Mouse (Mus musculus): Measurements from ENCODE around the gene Rxrb. TPM values are rescaled to one million over a fixed set of nuclear protein-coding genes. Genes with fewer than 3 reads are reported as not detected.

Gene Rxrb
- polyA plus RNA-seq, 1 experiment from 2014 or later, result 46.1 TPM

DNA sequence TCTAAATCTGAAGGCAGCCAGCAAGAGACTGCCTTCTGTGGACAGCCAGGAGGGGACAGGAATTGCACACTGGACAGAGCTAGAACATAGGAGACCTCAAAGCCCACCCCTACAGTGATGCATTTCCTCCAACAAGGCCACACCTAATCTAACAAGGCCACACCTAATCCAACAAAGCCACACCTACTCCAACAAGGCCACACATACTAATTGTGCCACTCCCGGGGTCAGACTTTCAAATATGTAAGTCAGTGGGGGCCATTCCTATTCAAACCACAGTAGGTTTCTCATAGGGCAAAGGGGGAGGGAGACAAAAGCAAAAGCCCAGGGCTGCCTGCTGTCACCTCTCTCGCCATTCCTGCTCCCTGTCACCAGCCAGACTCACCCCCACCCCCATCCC is 55.8 kb downstream of the Rxrb start:
- Histone ChIP-seq H3K9ac (ENCODE audit: low read depth, low read length) (no peak overlapping the region), H3K4me2 (ENCODE audit: low read length) (no peak overlapping the region), H3K4me3 (replicated peaks; ENCODE audit: low read depth, low read length) (no peak overlapping the region), H3K27ac (no peak overlapping the region), H3K27me3 (ENCODE audit: insufficient read depth, low read length) (no peaks in the 10 kb centered on the region), H3K4me1 (replicated peaks; ENCODE audit: insufficient read depth, low read length) (no peaks in the 10 kb centered on the region), H3K9me3 (replicated peaks; ENCODE audit: low read length) (no peaks in the 10 kb centered on the region), H3K36me3 (ENCODE audit: insufficient read depth, low read length) (no peaks in the 10 kb centered on the region)
- DNase-seq (ENCODE audit: low spot score) (no peak), ATAC-seq (replicated peaks; ENCODE audit: low FRiP score, low read depth) (no peak)
- no peak for TF ChIP-seq CTCF (IDR thresholded peaks at IDR 0.05; ENCODE audit: low read depth)
- WGBS, result 66% methylated on average over 2 of the region's 2 CpGs

MicroRNAs within 50 kb of the gene (microRNA counts, 519-probe panel; counts per million panel counts)
- microRNA mmu-miR-219, result 330 counts per million, percentile 68 among the panel's probes with 10 or more counts

Small RNA genes lying within 50 kb of the gene (microRNA-seq; reads per million reads assigned to microRNA genes)
- not detected for gene Mir219a-1
- gene Mir219c, result not detected

Other genes with a start within 250 kb of the Rxrb start
- gene Angptl4, start 250.0 kb upstream of the Rxrb start, polyA plus RNA-seq (2015; fragmentation: Nextera tagmentation; extraction: Ambion mirVana), result 51.4 and 58.9 TPM in 2 replicates
- gene Kank3, start 221.3 kb upstream of the Rxrb start, polyA plus RNA-seq (2015; fragmentation: Nextera tagmentation; extraction: Ambion mirVana), result 57.5 and 70.4 TPM in 2 replicates
- 1,262 and 1,465 TPM in 2 replicates for gene Rps28, start 207.2 kb upstream of the Rxrb start, polyA plus RNA-seq (2015; fragmentation: Nextera tagmentation; extraction: Ambion mirVana)
- 574 and 620 TPM in 2 replicates for gene Ndufa7, start 207.2 kb upstream of the Rxrb start, polyA plus RNA-seq (2015; fragmentation: Nextera tagmentation; extraction: Ambion mirVana)
- 101 and 109 TPM in 2 replicates for gene Cd320, start 188.7 kb upstream of the Rxrb start, polyA plus RNA-seq (2015; fragmentation: Nextera tagmentation; extraction: Ambion mirVana)
- gene Gm7029, start 158.0 kb upstream of the Rxrb start, polyA plus RNA-seq (2015; fragmentation: Nextera tagmentation; extraction: Ambion mirVana), result not detected in 2 replicates
- gene Kifc1, start 141.2 kb upstream of the Rxrb start, polyA plus RNA-seq (2015; fragmentation: Nextera tagmentation; extraction: Ambion mirVana), result 3.4 TPM in 2 replicates
- 0.29 TPM in 1 of 2 replicates, not detected in the other for gene Platr17, start 126.7 kb upstream of the Rxrb start, polyA plus RNA-seq (2015; fragmentation: Nextera tagmentation; extraction: Ambion mirVana)
- 33.4 and 39.5 TPM in 2 replicates for gene Daxx, start 122.4 kb upstream of the Rxrb start, polyA plus RNA-seq (2015; fragmentation: Nextera tagmentation; extraction: Ambion mirVana)
- 50.6 and 53.2 TPM in 2 replicates for gene Tapbp, start 115.9 kb upstream of the Rxrb start, polyA plus RNA-seq (2015; fragmentation: Nextera tagmentation; extraction: Ambion mirVana)
- 19.8 TPM in 2 replicates for gene Zbtb22, start 115.9 kb upstream of the Rxrb start, polyA plus RNA-seq (2015; fragmentation: Nextera tagmentation; extraction: Ambion mirVana)
- gene Rgl2, start 102.3 kb upstream of the Rxrb start, polyA plus RNA-seq (2015; fragmentation: Nextera tagmentation; extraction: Ambion mirVana), result 22.2 TPM in 2 replicates
- 147 and 150 TPM in 2 replicates for gene Pfdn6, start 91.5 kb upstream of the Rxrb start, polyA plus RNA-seq (2015; fragmentation: Nextera tagmentation; extraction: Ambion mirVana)
- 20.1 and 20.3 TPM in 2 replicates for gene Wdr46, start 91.2 kb upstream of the Rxrb start, polyA plus RNA-seq (2015; fragmentation: Nextera tagmentation; extraction: Ambion mirVana)
- gene B3galt4, start 80.3 kb upstream of the Rxrb start, polyA plus RNA-seq (2015; fragmentation: Nextera tagmentation; extraction: Ambion mirVana), result 6.7 and 8.1 TPM in 2 replicates
- 37.7 and 40.7 TPM in 2 replicates for gene Vps52, start 76.0 kb upstream of the Rxrb start, polyA plus RNA-seq (2015; fragmentation: Nextera tagmentation; extraction: Ambion mirVana)
- 2,059 and 2,304 TPM in 2 replicates for gene Rps18, start 75.8 kb upstream of the Rxrb start, polyA plus RNA-seq (2015; fragmentation: Nextera tagmentation; extraction: Ambion mirVana)
- 76.0 and 82.2 TPM in 2 replicates for gene H2-K1, start 31.5 kb upstream of the Rxrb start, polyA plus RNA-seq (2015; fragmentation: Nextera tagmentation; extraction: Ambion mirVana)
- 17.9 and 23.3 TPM in 2 replicates for gene Ring1, start 7.1 kb upstream of the Rxrb start, polyA plus RNA-seq (2015; fragmentation: Nextera tagmentation; extraction: Ambion mirVana)
- gene H2-Ke6, start 3.8 kb upstream of the Rxrb start, polyA plus RNA-seq (2015; fragmentation: Nextera tagmentation; extraction: Ambion mirVana), result 64.9 and 65.7 TPM in 2 replicates
- gene Slc39a7, start 130 bp upstream of the Rxrb start, polyA plus RNA-seq (2015; fragmentation: Nextera tagmentation; extraction: Ambion mirVana), result 149 and 165 TPM in 2 replicates
- 1.4 and 1.6 TPM in 2 replicates for gene Col11a2, start 7.6 kb downstream of the Rxrb start, polyA plus RNA-seq (2015; fragmentation: Nextera tagmentation; extraction: Ambion mirVana)
- 0.83 and 0.95 TPM in 2 replicates for gene H2-Oa, start 60.5 kb downstream of the Rxrb start, polyA plus RNA-seq (2015; fragmentation: Nextera tagmentation; extraction: Ambion mirVana)
- 18.6 and 20.6 TPM in 2 replicates for gene H2-DMa, start 87.7 kb downstream of the Rxrb start, polyA plus RNA-seq (2015; fragmentation: Nextera tagmentation; extraction: Ambion mirVana)
- 90.2 and 100 TPM in 2 replicates for gene Brd2, start 90.8 kb downstream of the Rxrb start, polyA plus RNA-seq (2015; fragmentation: Nextera tagmentation; extraction: Ambion mirVana)
- 15.3 and 19.4 TPM in 2 replicates for gene H2-DMb2, start 111.5 kb downstream of the Rxrb start, polyA plus RNA-seq (2015; fragmentation: Nextera tagmentation; extraction: Ambion mirVana)
- gene H2-DMb1, start 121.3 kb downstream of the Rxrb start, polyA plus RNA-seq (2015; fragmentation: Nextera tagmentation; extraction: Ambion mirVana), result 12.9 and 13.5 TPM in 2 replicates
- gene Tap1, start 155.7 kb downstream of the Rxrb start, polyA plus RNA-seq (2015; fragmentation: Nextera tagmentation; extraction: Ambion mirVana), result 8.5 and 8.8 TPM in 2 replicates
- 5.9 TPM in 2 replicates for gene Psmb9, start 156.0 kb downstream of the Rxrb start, polyA plus RNA-seq (2015; fragmentation: Nextera tagmentation; extraction: Ambion mirVana)
- 17.7 and 21.6 TPM in 2 replicates for gene Psmb8, start 165.9 kb downstream of the Rxrb start, polyA plus RNA-seq (2015; fragmentation: Nextera tagmentation; extraction: Ambion mirVana)
- 8.8 TPM in 2 replicates for gene Tap2, start 171.7 kb downstream of the Rxrb start, polyA plus RNA-seq (2015; fragmentation: Nextera tagmentation; extraction: Ambion mirVana)
- 0.11 and 0.18 TPM in 2 replicates for gene H2-Ob, start 207.1 kb downstream of the Rxrb start, polyA plus RNA-seq (2015; fragmentation: Nextera tagmentation; extraction: Ambion mirVana)
- gene H2-Ab1, start 225.9 kb downstream of the Rxrb start, polyA plus RNA-seq (2015; fragmentation: Nextera tagmentation; extraction: Ambion mirVana), result 48.2 and 49.7 TPM in 2 replicates

Data from kidney, postnatal 0 days (tissue).